Mouse (Mus musculus): ENCODE data around the gene Wfdc15a.

DNA sequence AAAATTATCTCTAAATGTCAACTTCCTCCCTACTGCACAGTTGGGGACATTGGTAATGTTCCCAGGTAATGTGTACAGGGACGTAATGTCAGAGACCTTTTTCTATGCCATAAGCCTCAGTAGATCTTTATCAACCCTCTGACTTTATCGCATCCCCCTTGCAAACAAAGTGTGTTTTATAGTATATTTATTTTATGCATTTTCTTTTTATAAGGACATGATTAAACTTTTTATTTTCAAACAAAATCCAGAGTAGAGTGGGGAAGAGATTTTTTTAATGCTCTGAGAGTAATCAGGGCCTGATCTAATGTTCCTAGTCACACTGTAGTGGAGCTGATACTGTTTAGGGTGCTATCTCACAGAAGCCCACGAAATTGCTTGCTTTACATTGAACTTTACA is 38.4 kb upstream of the Wfdc15a start, which contains the start of gene Svs2:
- no peak for TF ChIP-seq CEBPB (IDR thresholded peaks at IDR 0.05; ENCODE audit: low read depth)
- no peak for TF ChIP-seq USF1 (IDR thresholded peaks at IDR 0.05; ENCODE audit: low read depth)

Data from C2C12 (cell line).